Mouse (Mus musculus): Measurements from ENCODE around the gene Sspo. TPM values are rescaled to one million over a fixed set of nuclear protein-coding genes. Genes with fewer than 3 reads are reported as not detected.
A peak's percentile ranks its signal among the peaks of the same experiment; 100 is the strongest.

Gene Sspo
- polyA plus RNA-seq, 1 experiment from 2014 or later = 0.53 TPM

DNA sequence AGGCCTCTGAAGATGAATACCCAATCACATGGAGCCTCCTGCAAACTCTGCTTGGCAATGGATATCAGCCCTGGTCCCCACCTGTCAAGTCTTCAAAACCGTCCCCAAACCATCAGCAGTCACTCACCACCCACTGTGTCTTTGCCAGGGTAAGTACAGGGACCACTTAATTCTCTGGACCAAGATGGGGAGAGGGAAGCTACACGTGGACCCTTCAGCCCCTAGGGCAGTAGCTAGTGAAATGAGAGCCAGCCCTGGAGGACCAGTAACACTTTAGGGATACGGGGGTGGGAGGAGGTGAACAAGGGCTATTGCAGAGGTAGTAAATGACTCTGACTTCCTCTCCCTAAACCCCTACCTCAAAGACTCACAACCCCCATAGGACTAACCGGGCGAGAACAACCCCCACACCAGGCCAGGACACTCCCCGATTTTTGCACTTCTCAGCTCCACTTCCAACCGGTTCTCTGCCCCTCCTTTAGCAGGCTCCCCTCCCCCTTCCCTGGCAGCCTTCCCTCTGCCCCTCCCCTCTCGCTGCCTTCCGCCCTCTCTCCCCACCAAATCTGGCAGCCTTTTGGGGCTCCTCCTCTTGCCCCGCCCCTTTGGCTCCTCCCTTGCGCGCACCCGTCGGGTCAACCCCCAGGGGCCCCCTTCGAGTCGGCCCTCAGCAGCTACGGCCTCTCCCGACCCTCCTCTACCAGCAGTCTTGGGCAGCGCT, 4.3 kb upstream of the Sspo start:
- peak; percentile 87 for ATAC-seq (ENCODE audit: low FRiP score, low TSS enrichment)
- Histone ChIP-seq H3K36me3 (ENCODE audit: control insufficient read depth, insufficient read depth, low read length) (peaks cover 21% of the 10 kb centered on the region), H3K4me3 (ENCODE audit: low read length) (peak overlapping the region; percentile 77), H3K4me2 (replicated peaks; ENCODE audit: low read depth, low read length) (peak overlapping the region; percentile 76), H3K27ac (ENCODE audit: low read depth, low read length) (peak overlapping the region; percentile 96), H3K27me3 (ENCODE audit: control insufficient read depth, insufficient read depth, low read length) (no peaks in the 10 kb centered on the region), H3K4me1 (ENCODE audit: control insufficient read depth, insufficient read depth, low read length) (peaks cover 44% of the 10 kb centered on the region), H3K9me3 (ENCODE audit: control insufficient read depth, low read length) (no peaks in the 10 kb centered on the region), H3K9ac (ENCODE audit: low read depth, low read length) (peak overlapping the region; percentile 51; the same call in 1 of the 2 replicates)
- WGBS = 2% methylated on average over 18 of the region's 19 CpGs

DNA sequence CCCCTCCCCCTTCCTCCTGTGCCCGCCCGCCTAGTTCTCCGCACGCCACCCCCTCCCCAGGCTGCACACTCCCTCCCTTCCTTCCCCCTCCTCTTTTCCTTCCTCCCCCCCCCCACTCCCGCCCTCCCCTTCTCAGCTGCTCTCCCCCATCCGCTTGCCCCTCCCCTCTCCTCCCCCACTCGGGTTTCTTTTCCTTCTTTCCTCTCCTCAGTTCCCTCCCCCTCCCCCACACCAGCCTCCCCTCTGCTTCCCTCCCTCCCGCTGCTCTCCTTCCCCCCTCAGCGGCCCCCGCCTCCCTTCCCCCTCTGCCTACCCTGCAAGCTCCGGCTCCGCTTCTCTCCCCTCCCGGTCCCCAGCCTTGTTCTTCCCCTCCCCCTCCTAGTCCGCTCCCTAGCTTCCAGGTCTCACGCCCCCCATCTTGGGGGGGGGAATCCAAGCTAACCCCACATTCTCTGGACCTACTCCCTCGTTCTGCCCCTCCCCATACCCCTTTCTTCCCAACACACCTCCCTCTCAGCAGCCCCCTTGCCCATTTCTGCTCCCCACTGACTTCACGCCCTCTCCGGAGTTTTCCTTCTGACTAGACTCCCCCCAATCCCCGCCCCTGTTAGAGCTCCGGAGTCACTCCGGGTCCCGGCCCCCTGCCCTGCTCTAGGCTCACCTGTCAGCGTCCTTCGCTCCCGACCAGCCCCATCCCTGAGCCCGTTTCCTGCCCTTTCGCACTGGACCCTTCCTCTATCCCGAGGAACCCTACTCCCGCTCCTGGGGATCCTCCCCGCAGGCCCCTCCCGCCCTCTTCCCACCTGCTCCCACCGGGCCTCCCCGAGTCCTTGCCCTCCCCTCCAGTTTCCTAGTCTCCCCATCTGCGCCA, 3.5 kb upstream of the Sspo start:
- peak overlapping the region; percentile 77 for H3K4me3 ChIP-seq (ENCODE audit: low read length)
- peak overlapping the region; percentile 90 for H3K9ac ChIP-seq (ENCODE audit: low read depth, low read length)
- peak overlapping the region; percentile 96 for H3K27ac ChIP-seq (ENCODE audit: low read depth, low read length)
- under 1% methylated on average over 33 of the region's 34 CpGs for WGBS
- no peaks in the 10 kb centered on the region for H3K9me3 ChIP-seq (ENCODE audit: control insufficient read depth, low read length)
- H3K36me3 ChIP-seq (ENCODE audit: control insufficient read depth, insufficient read depth, low read length) = peaks cover 18% of the 10 kb centered on the region
- peak; percentile 60 for ATAC-seq (ENCODE audit: low FRiP score, low TSS enrichment)
- no peaks in the 10 kb centered on the region for H3K27me3 ChIP-seq (ENCODE audit: control insufficient read depth, insufficient read depth, low read length)
- H3K4me2 ChIP-seq (replicated peaks; ENCODE audit: low read depth, low read length) = peak overlapping the region; percentile 76
- peaks cover 36% of the 10 kb centered on the region for H3K4me1 ChIP-seq (ENCODE audit: control insufficient read depth, insufficient read depth, low read length)

DNA sequence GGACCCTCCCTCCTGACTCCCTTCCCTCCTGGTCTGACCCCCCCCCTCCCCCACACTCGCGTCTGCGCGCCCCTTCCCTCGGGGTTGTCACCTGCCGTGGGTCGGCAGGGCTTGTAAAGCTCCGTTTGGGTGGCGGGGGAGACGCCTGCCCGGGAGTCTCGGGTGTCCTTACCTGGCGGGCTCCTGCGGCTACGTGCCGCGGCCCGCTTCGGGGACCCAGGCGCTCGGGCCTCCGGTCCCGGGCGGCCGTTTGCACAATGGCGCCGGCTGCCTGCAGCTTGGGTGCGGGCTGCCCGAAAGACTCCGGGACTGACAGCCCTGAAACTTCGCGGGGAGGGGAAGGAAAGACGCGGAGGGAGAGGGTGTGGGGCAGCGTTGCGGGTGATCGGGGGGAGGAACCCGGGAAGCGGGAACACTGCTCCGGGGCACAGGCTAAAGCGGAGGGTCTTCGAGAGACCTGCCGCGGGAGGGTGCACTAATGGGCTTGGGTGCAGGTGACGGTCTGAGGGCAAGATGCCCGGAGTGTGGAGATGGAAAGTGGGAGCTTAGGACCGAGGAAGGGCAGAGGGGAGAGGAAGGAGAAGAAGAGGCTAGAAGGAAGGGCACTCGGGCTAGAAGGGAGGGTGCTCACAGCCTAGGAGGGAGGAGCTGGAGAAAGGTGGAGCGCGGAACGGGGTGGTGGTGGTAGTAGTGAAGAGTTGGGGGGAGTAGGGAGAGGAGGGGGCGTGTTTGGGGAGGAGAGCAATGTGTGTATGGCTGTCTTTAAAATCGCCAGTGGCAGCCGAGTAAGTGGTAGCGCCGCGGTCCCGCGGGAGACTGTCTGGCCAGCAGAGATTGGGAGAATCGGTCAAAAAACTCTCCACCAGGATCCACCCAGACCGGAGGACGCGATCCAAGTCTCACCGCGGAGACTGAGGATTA, 2.6 kb upstream of the Sspo start, which contains the start of gene Zfp467:
Gene Zfp467, minus strand, starts transcription at position 645 of the 921 bp plus-strand sequence.
- H3K27me3 ChIP-seq (ENCODE audit: control insufficient read depth, insufficient read depth, low read length) = no peaks in the 10 kb centered on the region
- peaks cover 33% of the 10 kb centered on the region for H3K4me1 ChIP-seq (ENCODE audit: control insufficient read depth, insufficient read depth, low read length)
- peak; percentile 22 for ATAC-seq (ENCODE audit: low FRiP score, low TSS enrichment)
- peak within 1 kb of the TSS; percentile 90 for H3K9ac ChIP-seq (ENCODE audit: low read depth, low read length)
- H3K27ac ChIP-seq (ENCODE audit: low read depth, low read length) = peak within 1 kb of the TSS; percentile 96
- H3K9me3 ChIP-seq (ENCODE audit: control insufficient read depth, low read length) = no peaks in the 10 kb centered on the region
- peaks cover 18% of the 10 kb centered on the region for H3K36me3 ChIP-seq (ENCODE audit: control insufficient read depth, insufficient read depth, low read length)
- peak within 1 kb of the TSS; percentile 77 for H3K4me3 ChIP-seq (ENCODE audit: low read length)
- WGBS = under 1% methylated on average over 65 of the region's 65 CpGs
- H3K4me2 ChIP-seq (replicated peaks; ENCODE audit: low read depth, low read length) = peak within 1 kb of the TSS; percentile 76

DNA sequence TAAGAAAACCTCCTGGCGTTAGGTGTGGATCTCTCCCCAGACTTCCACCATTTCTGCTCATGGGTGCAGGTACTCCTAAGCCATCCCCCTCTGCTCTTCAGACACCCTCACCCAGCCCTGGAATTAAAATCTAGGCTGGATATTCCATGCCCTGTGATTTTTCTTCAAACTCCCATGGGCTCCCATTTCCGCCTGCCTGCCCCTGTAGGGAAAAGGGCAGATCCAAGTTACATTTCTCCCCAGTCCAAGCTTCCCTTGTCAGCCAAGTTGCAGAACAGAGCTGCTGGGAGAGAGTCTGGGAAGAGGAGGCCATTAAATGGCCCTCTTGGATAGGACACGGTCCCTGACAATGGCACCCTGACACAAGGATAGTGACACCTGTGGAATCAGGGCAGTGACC, 1.8 kb upstream of the Sspo start:
- Histone ChIP-seq H3K27ac (ENCODE audit: low read depth, low read length) (peak overlapping the region; percentile 96; the same call in 1 of the 2 replicates), H3K27me3 (ENCODE audit: control insufficient read depth, insufficient read depth, low read length) (no peaks in the 10 kb centered on the region), H3K4me1 (ENCODE audit: control insufficient read depth, insufficient read depth, low read length) (peaks cover 26% of the 10 kb centered on the region), H3K4me3 (ENCODE audit: low read length) (peak overlapping the region; percentile 77), H3K9me3 (ENCODE audit: control insufficient read depth, low read length) (no peaks in the 10 kb centered on the region), H3K36me3 (ENCODE audit: control insufficient read depth, insufficient read depth, low read length) (peaks cover 15% of the 10 kb centered on the region), H3K4me2 (replicated peaks; ENCODE audit: low read depth, low read length) (peak overlapping the region; percentile 76), H3K9ac (ENCODE audit: low read depth, low read length) (peak overlapping the region; percentile 90; the same call in 1 of the 2 replicates)
- WGBS = 18% methylated on average over 3 of the region's 3 CpGs
- ATAC-seq (ENCODE audit: low FRiP score, low TSS enrichment) = no peak

DNA sequence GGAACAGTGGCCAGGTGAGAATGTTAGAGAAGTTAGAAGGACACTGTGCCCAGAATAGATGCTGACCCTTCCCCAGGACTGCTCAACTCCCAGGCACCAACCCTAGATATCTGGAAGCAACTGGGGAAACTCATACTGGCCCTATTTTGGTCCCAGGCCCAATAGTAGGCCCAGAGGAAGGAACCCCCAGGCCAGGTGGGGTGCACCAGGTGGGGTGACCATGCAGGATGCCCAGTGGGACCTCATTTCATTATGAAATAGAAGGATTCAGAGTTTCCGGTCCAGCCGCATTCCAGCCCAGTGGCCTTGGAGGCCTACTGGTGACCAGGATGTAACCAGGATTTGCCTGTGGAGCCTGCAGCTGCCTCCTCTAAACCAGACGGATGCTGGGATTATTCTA, 1.1 kb upstream of the Sspo start:
- Histone ChIP-seq H3K9me3 (ENCODE audit: control insufficient read depth, low read length) (no peaks in the 10 kb centered on the region), H3K9ac (ENCODE audit: low read depth, low read length) (no peak overlapping the region), H3K4me1 (ENCODE audit: control insufficient read depth, insufficient read depth, low read length) (peaks cover 21% of the 10 kb centered on the region), H3K36me3 (ENCODE audit: control insufficient read depth, insufficient read depth, low read length) (peaks cover 9% of the 10 kb centered on the region), H3K27ac (ENCODE audit: low read depth, low read length) (peak overlapping the region; percentile 96; the same call in 1 of the 2 replicates), H3K4me3 (ENCODE audit: low read length) (no peak overlapping the region), H3K27me3 (ENCODE audit: control insufficient read depth, insufficient read depth, low read length) (no peaks in the 10 kb centered on the region), H3K4me2 (replicated peaks; ENCODE audit: low read depth, low read length) (peak overlapping the region; percentile 76; the same call in 1 of the 2 replicates)
- WGBS = 76% methylated on average over 3 of the region's 3 CpGs
- no peak for ATAC-seq (ENCODE audit: low FRiP score, low TSS enrichment)

DNA sequence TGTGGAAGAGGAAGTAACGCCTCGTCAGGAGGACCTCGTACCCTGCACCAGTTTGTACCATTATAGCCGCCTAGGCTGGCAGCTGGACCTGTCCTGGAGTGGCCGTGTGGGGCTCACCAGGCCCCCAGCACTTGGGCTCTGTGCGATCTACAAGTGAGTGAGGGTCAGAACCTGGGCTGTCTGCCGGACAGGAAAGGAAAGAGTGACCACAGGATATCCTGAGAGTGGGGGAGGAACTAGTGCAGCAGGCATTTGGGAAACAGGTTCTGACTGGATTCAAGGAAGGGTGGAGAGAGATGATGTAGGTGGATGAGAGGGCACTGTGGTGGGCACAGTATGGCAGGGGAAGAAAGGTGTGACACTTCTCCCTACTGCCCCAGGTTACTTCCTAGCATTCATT, 498 bp downstream of the Sspo start:
- no peaks in the 10 kb centered on the region for H3K36me3 ChIP-seq (ENCODE audit: control insufficient read depth, insufficient read depth, low read length)
- H3K9ac ChIP-seq (ENCODE audit: low read depth, low read length) = no peak overlapping the region
- no peak for ATAC-seq (ENCODE audit: low FRiP score, low TSS enrichment)
- no peaks in the 10 kb centered on the region for H3K27me3 ChIP-seq (ENCODE audit: control insufficient read depth, insufficient read depth, low read length)
- H3K4me2 ChIP-seq (replicated peaks; ENCODE audit: low read depth, low read length) = no peak overlapping the region
- H3K27ac ChIP-seq (ENCODE audit: low read depth, low read length) = no peak overlapping the region
- H3K4me3 ChIP-seq (ENCODE audit: low read length) = no peak overlapping the region
- no peaks in the 10 kb centered on the region for H3K9me3 ChIP-seq (ENCODE audit: control insufficient read depth, low read length)
- peaks cover 14% of the 10 kb centered on the region for H3K4me1 ChIP-seq (ENCODE audit: control insufficient read depth, insufficient read depth, low read length)
- 63% methylated on average over 7 of the region's 7 CpGs for WGBS

DNA sequence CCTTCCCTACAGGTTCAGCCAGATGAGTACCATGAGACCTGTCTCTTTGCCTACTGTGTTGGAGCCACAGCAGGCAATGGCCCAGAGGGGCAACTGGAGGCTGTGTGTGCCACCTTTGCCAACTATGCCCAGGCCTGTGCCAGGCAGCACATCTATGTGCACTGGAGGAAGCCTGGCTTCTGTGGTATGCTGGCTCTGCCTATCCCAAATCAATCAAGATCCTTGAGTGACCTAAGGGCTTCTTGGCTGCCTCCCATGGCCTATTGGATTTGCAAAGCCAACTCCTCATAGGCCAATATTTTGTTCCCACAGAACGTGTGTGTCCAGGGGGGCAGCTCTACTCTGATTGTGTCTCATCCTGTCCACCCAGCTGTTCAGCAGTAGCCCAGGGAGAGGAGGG, 4.1 kb downstream of the Sspo start:
- Histone ChIP-seq H3K9me3 (ENCODE audit: control insufficient read depth, low read length) (no peaks in the 10 kb centered on the region), H3K4me1 (ENCODE audit: control insufficient read depth, insufficient read depth, low read length) (0 out of 2 replicates have a peak, but pooled peaks cover 1% of the 10 kb centered on the region), H3K27ac (ENCODE audit: low read depth, low read length) (no peak overlapping the region), H3K27me3 (ENCODE audit: control insufficient read depth, insufficient read depth, low read length) (no peaks in the 10 kb centered on the region), H3K36me3 (ENCODE audit: control insufficient read depth, insufficient read depth, low read length) (no peaks in the 10 kb centered on the region), H3K4me3 (ENCODE audit: low read length) (no peak overlapping the region), H3K4me2 (replicated peaks; ENCODE audit: low read depth, low read length) (no peak overlapping the region), H3K9ac (ENCODE audit: low read depth, low read length) (no peak overlapping the region)
- WGBS = 63% methylated on average over 1 of the region's 1 CpGs
- ATAC-seq (ENCODE audit: low FRiP score, low TSS enrichment) = no peak

DNA sequence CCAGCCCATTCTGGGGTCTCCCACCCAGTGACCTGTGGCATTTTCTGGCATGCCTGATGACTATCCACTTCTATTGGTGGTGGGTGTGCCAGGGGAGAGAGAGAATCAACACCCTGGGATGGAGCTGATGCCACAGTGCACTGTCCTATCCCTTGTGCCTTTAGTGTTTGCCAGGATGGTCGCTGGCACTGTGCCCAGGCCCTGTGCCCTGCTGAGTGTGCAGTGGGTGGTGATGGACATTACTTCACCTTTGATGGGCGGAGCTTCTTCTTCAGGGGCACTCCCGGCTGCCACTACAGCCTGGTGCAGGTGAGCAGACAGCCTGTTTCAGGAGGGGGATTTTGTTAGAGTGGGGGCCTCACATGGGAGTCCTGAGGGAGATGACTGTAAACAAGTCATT, 4.7 kb downstream of the Sspo start:
- H3K36me3 ChIP-seq (ENCODE audit: control insufficient read depth, insufficient read depth, low read length) = no peaks in the 10 kb centered on the region
- H3K9me3 ChIP-seq (ENCODE audit: control insufficient read depth, low read length) = no peaks in the 10 kb centered on the region
- 70% methylated on average over 3 of the region's 3 CpGs for WGBS
- no peaks in the 10 kb centered on the region for H3K4me1 ChIP-seq (ENCODE audit: control insufficient read depth, insufficient read depth, low read length)
- H3K4me3 ChIP-seq (ENCODE audit: low read length) = no peak overlapping the region
- H3K9ac ChIP-seq (ENCODE audit: low read depth, low read length) = no peak overlapping the region
- no peak for ATAC-seq (ENCODE audit: low FRiP score, low TSS enrichment)
- no peak overlapping the region for H3K27ac ChIP-seq (ENCODE audit: low read depth, low read length)
- H3K4me2 ChIP-seq (replicated peaks; ENCODE audit: low read depth, low read length) = no peak overlapping the region
- H3K27me3 ChIP-seq (ENCODE audit: control insufficient read depth, insufficient read depth, low read length) = no peaks in the 10 kb centered on the region

All from kidney, embryonic 14.5 days (tissue).